ENCODE assay signal across 17 mouse cellular contexts in the genomic region with DNA sequence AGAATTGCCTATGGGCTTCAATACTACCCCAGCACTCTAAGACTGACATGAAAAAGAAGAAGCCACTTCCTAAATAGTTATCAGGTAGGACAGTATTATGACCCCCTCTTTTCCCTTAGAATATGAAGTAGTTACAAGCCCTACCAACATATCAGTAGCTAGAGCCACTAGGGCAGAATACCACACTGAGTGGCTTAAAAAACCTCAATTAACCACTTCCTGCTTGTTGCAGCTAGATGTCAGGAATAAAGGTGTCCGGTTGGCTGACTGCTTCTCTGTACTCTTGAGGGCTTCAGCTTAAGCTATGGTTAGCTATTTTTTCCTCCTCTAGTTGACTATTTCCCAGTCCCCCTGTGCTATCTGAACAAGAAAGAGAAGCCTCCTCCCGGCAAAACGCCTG.
"Had no signal": no experiment of that assay in that cellular context is flagged by ENCODE, and none has a peak within 500 bp of the region (broad histone marks: within the 10 kb centered on the region; RNA-seq: fewer than 3 reads in every experiment).

No protein-coding gene starts in this region.

- DNase-seq: gastrocnemius, adult 2 months; gastrocnemius, postnatal 10 days; gastrocnemius, postnatal 25 days; heart, adult 2 months; heart, postnatal 10 days; heart, postnatal 4 days; kidney, adult 11 months; kidney, adult 2 months; kidney, adult 9 months; kidney, postnatal 14 days; kidney, postnatal 36 days; layer of hippocampus, adult 9-11 months; layer of hippocampus, postnatal 36 days; liver; liver, embryonic 13.5 days had no signal

- ATAC-seq: hindbrain, postnatal 0 days; intestine, embryonic 16.5 days had no signal
